In genomic region chr17:56016793-56017785, GRCm38 (mm10) we compare ENCODE assay signal across 14 mouse cellular contexts. TPM values are rescaled to one million over a fixed set of nuclear protein-coding genes. Genes with fewer than 3 reads are reported as not detected.
DNase-seq lines count a peak whose midpoint lies in the region; ATAC-seq and TF ChIP-seq lines count a peak whose summit lies in the region.
"Had no signal": no experiment of that assay in that cellular context is flagged by ENCODE, and none has a peak within 500 bp of the region (broad histone marks: within the 10 kb centered on the region; RNA-seq: fewer than 3 reads in every experiment).

No protein-coding gene starts in this region.

- H3K36me3 ChIP-seq in forebrain, embryonic 12.5 days (replicated peaks) = peaks cover 73% of the 10 kb centered on the region
- H3K36me3 ChIP-seq in forebrain, embryonic 10.5 days (replicated peaks) = peaks cover 91% of the 10 kb centered on the region
- peaks cover 69% of the 10 kb centered on the region for H3K36me3 ChIP-seq in limb, embryonic 15.5 days
- peaks cover 91% of the 10 kb centered on the region for H3K36me3 ChIP-seq in limb, embryonic 10.5 days
- H3K36me3 ChIP-seq in midbrain, postnatal 0 days (ENCODE audit: insufficient read depth, low read length) = peaks cover 54% of the 10 kb centered on the region

- H3K4me3 ChIP-seq in forebrain, embryonic 12.5 days (replicated peaks) = no peak overlapping the region
- H3K4me3 ChIP-seq in forebrain, embryonic 10.5 days = no peak overlapping the region
- no peak overlapping the region for H3K4me3 ChIP-seq in limb, embryonic 15.5 days
- H3K4me3 ChIP-seq in limb, embryonic 10.5 days = no peak overlapping the region
- H3K4me3 ChIP-seq in midbrain, postnatal 0 days (ENCODE audit: low read depth, low read length) = no peak overlapping the region
- H3K4me3 ChIP-seq: forebrain, embryonic 13.5 days; heart, adult 2 months; liver, embryonic 12.5 days; neural tube, embryonic 13.5 days had no signal

- peaks cover 6% of the 10 kb centered on the region; the same call in 1 of the 2 replicates for H3K4me1 ChIP-seq in forebrain, embryonic 12.5 days
- no peaks in the 10 kb centered on the region for H3K4me1 ChIP-seq in forebrain, embryonic 10.5 days
- H3K4me1 ChIP-seq in limb, embryonic 15.5 days = peaks cover 2% of the 10 kb centered on the region; the same call in 1 of the 2 replicates
- H3K4me1 ChIP-seq in limb, embryonic 10.5 days = peaks cover 4% of the 10 kb centered on the region; the same call in 1 of the 2 replicates
- no peaks in the 10 kb centered on the region for H3K4me1 ChIP-seq in midbrain, postnatal 0 days (ENCODE audit: insufficient read depth, low read length)
- H3K4me1 ChIP-seq: forebrain, embryonic 13.5 days had no signal

- H3K27ac ChIP-seq in forebrain, embryonic 12.5 days = 0 out of 2 replicates have a peak overlapping the region, but pooled peaks have one; percentile 37
- no peak overlapping the region for H3K27ac ChIP-seq in forebrain, embryonic 10.5 days
- H3K27ac ChIP-seq in limb, embryonic 15.5 days = peak overlapping the region; percentile 7; the same call in 1 of the 2 replicates
- no peak overlapping the region for H3K27ac ChIP-seq in limb, embryonic 10.5 days
- H3K27ac ChIP-seq in midbrain, postnatal 0 days (ENCODE audit: low read depth, low read length) = no peak overlapping the region
- H3K27ac ChIP-seq: heart, adult 2 months; liver, embryonic 12.5 days had no signal

- H3K27me3 ChIP-seq in forebrain, embryonic 12.5 days = no peaks in the 10 kb centered on the region
- no peaks in the 10 kb centered on the region for H3K27me3 ChIP-seq in forebrain, embryonic 10.5 days (ENCODE audit: poor library complexity, severe bottlenecking)
- H3K27me3 ChIP-seq in limb, embryonic 15.5 days = no peaks in the 10 kb centered on the region
- H3K27me3 ChIP-seq in limb, embryonic 10.5 days (ENCODE audit: low read depth, poor library complexity, severe bottlenecking) = no peaks in the 10 kb centered on the region
- H3K27me3 ChIP-seq in midbrain, postnatal 0 days (ENCODE audit: insufficient read depth, low read length) = no peaks in the 10 kb centered on the region
- H3K27me3 ChIP-seq: forebrain, embryonic 13.5 days; liver, embryonic 12.5 days; neural tube, embryonic 13.5 days had no signal

- no peak for ATAC-seq in forebrain, embryonic 12.5 days (ENCODE audit: low FRiP score)
- no peak for ATAC-seq in limb, embryonic 15.5 days (ENCODE audit: insufficient number of reproducible peaks, low FRiP score, low TSS enrichment, low read depth)
- 0 out of 2 replicates have a peak, but pooled peaks have one; percentile 1 for ATAC-seq in midbrain, postnatal 0 days (ENCODE audit: low FRiP score)
- ATAC-seq: liver, embryonic 12.5 days had no signal

- H3K9ac ChIP-seq in forebrain, embryonic 12.5 days = no peak overlapping the region
- H3K9ac ChIP-seq in limb, embryonic 15.5 days = no peak overlapping the region
- no peak overlapping the region for H3K9ac ChIP-seq in midbrain, postnatal 0 days (replicated peaks; ENCODE audit: low read length, poor library complexity, severe bottlenecking)
- H3K9ac ChIP-seq: forebrain, embryonic 13.5 days; liver, embryonic 12.5 days; neural tube, embryonic 13.5 days had no signal

- no peaks in the 10 kb centered on the region for H3K9me3 ChIP-seq in forebrain, embryonic 12.5 days
- no peaks in the 10 kb centered on the region for H3K9me3 ChIP-seq in forebrain, embryonic 10.5 days
- no peaks in the 10 kb centered on the region for H3K9me3 ChIP-seq in limb, embryonic 15.5 days
- H3K9me3 ChIP-seq in limb, embryonic 10.5 days (replicated peaks) = no peaks in the 10 kb centered on the region
- H3K9me3 ChIP-seq in midbrain, postnatal 0 days (ENCODE audit: low read length) = no peaks in the 10 kb centered on the region
- H3K9me3 ChIP-seq: forebrain, embryonic 13.5 days; liver, embryonic 12.5 days; neural tube, embryonic 13.5 days had no signal

- 90% methylated on average over 15 of the region's 15 CpGs for WGBS in forebrain, embryonic 12.5 days
- 89% methylated on average over 15 of the region's 15 CpGs for WGBS in forebrain, embryonic 10.5 days
- 74% methylated on average over 15 of the region's 15 CpGs for WGBS in limb, embryonic 15.5 days
- 85% methylated on average over 15 of the region's 15 CpGs for WGBS in limb, embryonic 10.5 days
- 82% methylated on average over 15 of the region's 15 CpGs for WGBS in midbrain, postnatal 0 days

- TF ChIP-seq CTCF in midbrain, postnatal 0 days (IDR thresholded peaks at IDR 0.05) = no peak

- DNase-seq in forebrain, embryonic 10.5 days (ENCODE audit: extremely low spot score, low spot score) = no peak
- DNase-seq in limb, embryonic 10.5 days (ENCODE audit: low spot score) = no peak
- peak; percentile 59 to 62 for DNase-seq in cerebellum, postnatal 10 days
- DNase-seq in midbrain, postnatal 0 days (ENCODE audit: low spot score) = no peak
- DNase-seq in lung, postnatal 4 days = no peak
- DNase-seq: adrenal gland, postnatal 36 days; heart, adult 2 months; kidney, adult 8-10 months; kidney, postnatal 4 days had no signal

- H3K4me2 ChIP-seq in forebrain, embryonic 12.5 days = no peak overlapping the region
- H3K4me2 ChIP-seq in limb, embryonic 15.5 days = no peak overlapping the region
- H3K4me2 ChIP-seq in midbrain, postnatal 0 days (ENCODE audit: low read depth, low read length, poor library complexity, severe bottlenecking) = no peak overlapping the region
- H3K4me2 ChIP-seq: forebrain, embryonic 13.5 days; liver, embryonic 12.5 days; neural tube, embryonic 13.5 days had no signal

RNA-seq across cellular contexts. Expression of gene Mpnd, which starts 11.6 kb away (rescaled TPM):
- polyA plus RNA-seq in forebrain, embryonic 12.5 days (2016; fragmentation: Nextera tagmentation; extraction: Ambion mirVana) = 184 and 186 TPM in 2 replicates
- polyA plus RNA-seq in forebrain, embryonic 10.5 days (2016; fragmentation: Nextera tagmentation; extraction: Ambion mirVana) = 105 and 114 TPM in 2 replicates
- 71.2 and 82.9 TPM in 2 replicates for polyA plus RNA-seq in limb, embryonic 15.5 days (2015; fragmentation: Nextera tagmentation; extraction: Ambion mirVana)
- polyA plus RNA-seq in limb, embryonic 10.5 days (2016; fragmentation: Nextera tagmentation; extraction: Ambion mirVana) = 115 and 130 TPM in 2 replicates
- 145 and 293 TPM in 2 replicates for total RNA-seq in midbrain, postnatal 0 days (2014; rRNA removed)
- 91.6 and 99.2 TPM in 2 replicates for polyA plus RNA-seq in midbrain, postnatal 0 days (2015; fragmentation: Nextera tagmentation; extraction: Ambion mirVana)

RNA-seq across cellular contexts. Expression of gene Stap2, which starts 11.7 kb away (rescaled TPM):
- polyA plus RNA-seq in forebrain, embryonic 12.5 days (2016; fragmentation: Nextera tagmentation; extraction: Ambion mirVana) = 4.2 and 4.6 TPM in 2 replicates
- 5.6 and 7.4 TPM in 2 replicates for polyA plus RNA-seq in forebrain, embryonic 10.5 days (2016; fragmentation: Nextera tagmentation; extraction: Ambion mirVana)
- 26.0 and 28.2 TPM in 2 replicates for polyA plus RNA-seq in limb, embryonic 15.5 days (2015; fragmentation: Nextera tagmentation; extraction: Ambion mirVana)
- 6.4 and 7.3 TPM in 2 replicates for polyA plus RNA-seq in limb, embryonic 10.5 days (2016; fragmentation: Nextera tagmentation; extraction: Ambion mirVana)
- total RNA-seq in midbrain, postnatal 0 days (2014; rRNA removed) = 1.8 and 2.4 TPM in 2 replicates
- 4.3 TPM in 2 replicates for polyA plus RNA-seq in midbrain, postnatal 0 days (2015; fragmentation: Nextera tagmentation; extraction: Ambion mirVana)

RNA-seq across cellular contexts. Expression of gene Sh3gl1, which starts 19.3 kb away (rescaled TPM):
- polyA plus RNA-seq in forebrain, embryonic 12.5 days (2016; fragmentation: Nextera tagmentation; extraction: Ambion mirVana) = 130 and 135 TPM in 2 replicates
- polyA plus RNA-seq in forebrain, embryonic 10.5 days (2016; fragmentation: Nextera tagmentation; extraction: Ambion mirVana) = 152 and 157 TPM in 2 replicates
- 210 and 217 TPM in 2 replicates for polyA plus RNA-seq in limb, embryonic 15.5 days (2015; fragmentation: Nextera tagmentation; extraction: Ambion mirVana)
- 181 and 187 TPM in 2 replicates for polyA plus RNA-seq in limb, embryonic 10.5 days (2016; fragmentation: Nextera tagmentation; extraction: Ambion mirVana)
- 64.1 and 71.4 TPM in 2 replicates for total RNA-seq in midbrain, postnatal 0 days (2014; rRNA removed)
- polyA plus RNA-seq in midbrain, postnatal 0 days (2015; fragmentation: Nextera tagmentation; extraction: Ambion mirVana) = 83.2 and 84.8 TPM in 2 replicates

RNA-seq across cellular contexts. Expression of gene Chaf1a, which starts 23.1 kb away (rescaled TPM):
- polyA plus RNA-seq in forebrain, embryonic 12.5 days (2016; fragmentation: Nextera tagmentation; extraction: Ambion mirVana) = 39.1 and 43.4 TPM in 2 replicates
- polyA plus RNA-seq in forebrain, embryonic 10.5 days (2016; fragmentation: Nextera tagmentation; extraction: Ambion mirVana) = 53.9 and 54.7 TPM in 2 replicates
- polyA plus RNA-seq in limb, embryonic 15.5 days (2015; fragmentation: Nextera tagmentation; extraction: Ambion mirVana) = 19.1 and 21.4 TPM in 2 replicates
- 54.7 and 60.2 TPM in 2 replicates for polyA plus RNA-seq in limb, embryonic 10.5 days (2016; fragmentation: Nextera tagmentation; extraction: Ambion mirVana)
- 2.7 and 3.1 TPM in 2 replicates for total RNA-seq in midbrain, postnatal 0 days (2014; rRNA removed)
- 2.4 and 2.8 TPM in 2 replicates for polyA plus RNA-seq in midbrain, postnatal 0 days (2015; fragmentation: Nextera tagmentation; extraction: Ambion mirVana)

RNA-seq across cellular contexts. Expression of gene Fsd1, which starts 30.8 kb away (rescaled TPM):
- 79.7 and 82.4 TPM in 2 replicates for polyA plus RNA-seq in forebrain, embryonic 12.5 days (2016; fragmentation: Nextera tagmentation; extraction: Ambion mirVana)
- polyA plus RNA-seq in forebrain, embryonic 10.5 days (2016; fragmentation: Nextera tagmentation; extraction: Ambion mirVana) = 74.4 and 80.9 TPM in 2 replicates
- 12.6 and 18.3 TPM in 2 replicates for polyA plus RNA-seq in limb, embryonic 15.5 days (2015; fragmentation: Nextera tagmentation; extraction: Ambion mirVana)
- 44.0 and 56.6 TPM in 2 replicates for polyA plus RNA-seq in limb, embryonic 10.5 days (2016; fragmentation: Nextera tagmentation; extraction: Ambion mirVana)
- 122 and 129 TPM in 2 replicates for total RNA-seq in midbrain, postnatal 0 days (2014; rRNA removed)
- 188 and 225 TPM in 2 replicates for polyA plus RNA-seq in midbrain, postnatal 0 days (2015; fragmentation: Nextera tagmentation; extraction: Ambion mirVana)

Comparison
In these comparisons a context has a peak if more than half of its experiments do, and no peak if none do; other contexts are left out.
1. H3K27ac ChIP-seq: peak in forebrain, embryonic 12.5 days (single experiment) and limb, embryonic 15.5 days (single experiment); none in forebrain, embryonic 10.5 days (single experiment), limb, embryonic 10.5 days (single experiment) and midbrain, postnatal 0 days (single experiment).
2. DNase-seq: peak in cerebellum, postnatal 10 days (2 of 2); none in forebrain, embryonic 10.5 days (single experiment), limb, embryonic 10.5 days (single experiment), midbrain, postnatal 0 days (single experiment) and lung, postnatal 4 days (0 of 2).